Mouse (Mus musculus) cortical plate, adult 2 months (tissue): Measurements from ENCODE around the gene Sys1. TPM values are rescaled to one million over a fixed set of nuclear protein-coding genes. Genes with fewer than 3 reads are reported as not detected.

ENCODE experiments used
- H3K27ac ChIP-seq: fragments of 200-500 bp; 2 replicates; pipeline ENCODE4 v1.5.1; 2012; ENCODE audit warnings: low read length, control low read depth, inconsistent platforms; ENCODE audit not compliant: insufficient read depth
- H3K4me1 ChIP-seq: fragments of 200-500 bp; 2 replicates; pipeline ENCODE4 v1.6.1; 2011; ENCODE audit warnings: low read length; ENCODE audit not compliant: control insufficient read depth, insufficient read depth
- H3K4me3 ChIP-seq: fragments of 200-500 bp; 2 replicates; pipeline ENCODE4 v1.5.1; 2011; ENCODE audit warnings: mild to moderate bottlenecking, low read length, control low read depth; ENCODE audit not compliant: insufficient read depth
- CTCF ChIP-seq: fragments of 200-500 bp; IDR thresholded peaks from 2 replicates; pipeline ENCODE4 v1.5.1; 2011; ENCODE audit warnings: mild to moderate bottlenecking, control low read depth, low read length; ENCODE audit not compliant: insufficient read depth; ENCODE audit errors: extremely low read depth
- POLR2A ChIP-seq: fragments of 200-500 bp; IDR thresholded peaks from 2 replicates; pipeline ENCODE4 v1.6.1; 2011; ENCODE audit warnings: mild to moderate bottlenecking, low read length, control low read depth; ENCODE audit not compliant: insufficient read depth; ENCODE audit errors: extremely low read depth
- polyA plus RNA-seq: library from polyadenylated mRNA; depleted of rRNA; stranded (reverse); fragments of >200 nt; gene quantifications from 2 replicates; pipeline ENCODE4 v1.2.3, GENCODE M21; 2012; rRNA removed

Gene Sys1
- polyA plus RNA-seq, result 58.1 and 64.5 TPM in 2 replicates

GRCm38 (mm10) chr2:164456864-164457300 lies at the start of gene Sys1:
Sys1 (plus strand) TSS chr2:164456964.
- Histone ChIP-seq H3K4me3 (peak within 1 kb of the TSS; percentile 51), H3K27ac (no peak within 1 kb of the TSS), H3K4me1 (peaks cover 7% of the 10 kb centered on the region; the same call in 1 of the 2 replicates)
- TF ChIP-seq POLR2A, result peak; percentile 31; the same call in 1 of the 2 replicates
- TF ChIP-seq CTCF, result peak; percentile 42; the same call in 1 of the 2 replicates

- Histone ChIP-seq H3K4me3 (no peak overlapping the region), H3K27ac (no peak overlapping the region), H3K4me1 (no peaks in the 10 kb centered on the region)
- TF ChIP-seq CTCF (peak; percentile 75), POLR2A (no peak)
These were observed 49.1 kb upstream of the Sys1 start for GRCm38 (mm10) chr2:164407708-164408107.

GRCm38 (mm10) chr2:164414167-164414566 lies 42.6 kb upstream of the Sys1 start:
- Histone ChIP-seq H3K27ac (no peak overlapping the region), H3K4me1 (no peaks in the 10 kb centered on the region), H3K4me3 (no peak overlapping the region)
- no peak for TF ChIP-seq POLR2A
- TF ChIP-seq CTCF, result no peak

GRCm38 (mm10) chr2:164414581-164414980 lies 42.2 kb upstream of the Sys1 start:
- Histone ChIP-seq H3K4me3 (no peak overlapping the region), H3K27ac (no peak overlapping the region), H3K4me1 (no peaks in the 10 kb centered on the region)
- no peak for TF ChIP-seq POLR2A
- TF ChIP-seq CTCF, result no peak

- no peak overlapping the region for H3K27ac ChIP-seq
- peak; percentile 75 for TF ChIP-seq CTCF
- no peak for TF ChIP-seq POLR2A
- H3K4me3 ChIP-seq, result no peak overlapping the region
- no peaks in the 10 kb centered on the region for H3K4me1 ChIP-seq
These were observed 39.6 kb upstream of the Sys1 start for GRCm38 (mm10) chr2:164417198-164417597.

GRCm38 (mm10) chr2:164418308-164418875 lies 38.4 kb upstream of the Sys1 start:
- no peak overlapping the region for H3K4me3 ChIP-seq
- H3K27ac ChIP-seq, result no peak overlapping the region
- TF ChIP-seq POLR2A (no peak), CTCF (no peak)
- no peaks in the 10 kb centered on the region for H3K4me1 ChIP-seq

GRCm38 (mm10) chr2:164419489-164419888 lies 37.3 kb upstream of the Sys1 start:
- Histone ChIP-seq H3K4me3 (no peak overlapping the region), H3K4me1 (no peaks in the 10 kb centered on the region), H3K27ac (no peak overlapping the region)
- TF ChIP-seq POLR2A (no peak), CTCF (no peak)

GRCm38 (mm10) chr2:164421306-164421705 lies 35.5 kb upstream of the Sys1 start:
- TF ChIP-seq POLR2A, result no peak
- TF ChIP-seq CTCF, result no peak
- Histone ChIP-seq H3K27ac (no peak overlapping the region), H3K4me3 (no peak overlapping the region), H3K4me1 (no peaks in the 10 kb centered on the region)

GRCm38 (mm10) chr2:164421979-164422378 lies 34.8 kb upstream of the Sys1 start:
- TF ChIP-seq CTCF, result no peak
- no peak for TF ChIP-seq POLR2A
- Histone ChIP-seq H3K27ac (no peak overlapping the region), H3K4me1 (no peaks in the 10 kb centered on the region), H3K4me3 (no peak overlapping the region)

GRCm38 (mm10) chr2:164422675-164423393 lies 33.9 kb upstream of the Sys1 start:
- TF ChIP-seq POLR2A (no peak), CTCF (no peak)
- H3K27ac ChIP-seq, result peak overlapping the region; percentile 77; the same call in 1 of the 2 replicates
- no peak overlapping the region for H3K4me3 ChIP-seq
- H3K4me1 ChIP-seq, result no peaks in the 10 kb centered on the region
